Mouse (Mus musculus) intestine, embryonic 16.5 days (tissue): ENCODE measurements around the gene Vstm5. TPM values are rescaled to one million over a fixed set of nuclear protein-coding genes. Genes with fewer than 3 reads are reported as not detected.

Experiments
- ATAC-seq: fragments of 200-750 bp; cut with Nextera tagmentation; 2 replicates; pipeline ENCODE4 v1.8.0; 2017; ENCODE audit warnings: moderate TSS enrichment, moderate library complexity
- H3K27ac ChIP-seq: fragments of 300-500 bp; sonication (generic); 2 replicates; pipeline ENCODE4 v1.5.1; 2014; ENCODE audit warnings: mild to moderate bottlenecking, low read length
- H3K27me3 ChIP-seq: fragments of 300-500 bp; sonication (generic); replicated peaks from 2 replicates; pipeline ENCODE4 v1.6.1; 2014; ENCODE audit warnings: low read length, control low read depth, mixed read lengths; ENCODE audit not compliant: control insufficient read depth, insufficient read depth
- H3K36me3 ChIP-seq: fragments of 300-500 bp; sonication (generic); 2 replicates; pipeline ENCODE4 v1.6.1; 2014; ENCODE audit warnings: low read length, control low read depth; ENCODE audit not compliant: control insufficient read depth, insufficient read depth
- H3K4me1 ChIP-seq: fragments of 300-500 bp; sonication (generic); 2 replicates; pipeline ENCODE4 v1.6.1; 2014; ENCODE audit warnings: low read length, control low read depth, mixed read lengths; ENCODE audit not compliant: control insufficient read depth, insufficient read depth
- H3K4me2 ChIP-seq: fragments of 300-500 bp; sonication (generic); 2 replicates; pipeline ENCODE4 v1.6.1; 2014; ENCODE audit warnings: low read depth, low read length, control low read depth
- H3K4me3 ChIP-seq: fragments of 300-500 bp; sonication (generic); 2 replicates; pipeline ENCODE4 v1.5.1; 2014; ENCODE audit warnings: mild to moderate bottlenecking, low read length
- H3K9ac ChIP-seq: fragments of 300-500 bp; sonication (generic); 2 replicates; pipeline ENCODE4 v1.6.1; 2014; ENCODE audit warnings: low read depth, low read length
- H3K9me3 ChIP-seq: fragments of 300-500 bp; sonication (generic); 2 replicates; pipeline ENCODE4 v1.6.1; 2016; ENCODE audit warnings: low read length, control low read depth; ENCODE audit not compliant: control insufficient read depth
- WGBS: fragments of 180-500 bp; shearing (Covaris S2); extraction: QIAGEN DNeasy Blood & Tissue Kit; methylation state at CpG from one replicate; pipeline ENCODE4 v1.1.7; 2014; 5-methylcytosine and 5-hydroxymethylcytosine counted together
- polyA plus RNA-seq: library from polyadenylated mRNA; unstranded; fragments of >200 nt; fragmentation: Nextera tagmentation; extraction: Ambion mirVana; gene quantifications from 2 replicates; pipeline ENCODE4 v1.2.1, GENCODE M21; 2015

Gene Vstm5
- polyA plus RNA-seq, 1 experiment from 2014 or later: 9.2 TPM

DNA sequence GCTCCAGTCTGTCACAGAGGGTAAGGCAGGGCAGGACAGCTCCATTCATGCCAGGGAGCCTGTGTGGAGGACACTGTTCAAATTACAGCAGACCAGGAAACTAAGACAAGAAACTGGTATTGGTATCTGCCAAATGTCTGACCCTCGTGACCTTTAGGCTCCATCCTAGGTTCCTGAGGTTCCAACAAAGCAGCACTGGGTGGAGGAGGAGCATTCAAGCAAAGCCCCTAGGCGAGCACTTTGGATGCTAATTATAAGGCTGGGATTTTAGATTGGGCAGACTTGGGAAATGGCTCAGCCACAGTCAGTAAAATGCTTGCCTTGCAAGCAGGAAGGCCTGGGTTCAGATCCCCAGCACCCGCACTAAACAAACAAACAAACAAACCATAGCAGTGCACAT is 2.9 kb upstream of the Vstm5 start:
- Histone ChIP-seq H3K4me1 (peaks cover 15% of the 10 kb centered on the region), H3K9ac (no peak overlapping the region), H3K36me3 (no peaks in the 10 kb centered on the region), H3K4me2 (no peak overlapping the region), H3K4me3 (no peak overlapping the region), H3K27me3 (no peaks in the 10 kb centered on the region), H3K27ac (no peak overlapping the region), H3K9me3 (no peaks in the 10 kb centered on the region)
- no peak for ATAC-seq
- WGBS: 88% methylated on average over 3 of the region's 3 CpGs

DNA sequence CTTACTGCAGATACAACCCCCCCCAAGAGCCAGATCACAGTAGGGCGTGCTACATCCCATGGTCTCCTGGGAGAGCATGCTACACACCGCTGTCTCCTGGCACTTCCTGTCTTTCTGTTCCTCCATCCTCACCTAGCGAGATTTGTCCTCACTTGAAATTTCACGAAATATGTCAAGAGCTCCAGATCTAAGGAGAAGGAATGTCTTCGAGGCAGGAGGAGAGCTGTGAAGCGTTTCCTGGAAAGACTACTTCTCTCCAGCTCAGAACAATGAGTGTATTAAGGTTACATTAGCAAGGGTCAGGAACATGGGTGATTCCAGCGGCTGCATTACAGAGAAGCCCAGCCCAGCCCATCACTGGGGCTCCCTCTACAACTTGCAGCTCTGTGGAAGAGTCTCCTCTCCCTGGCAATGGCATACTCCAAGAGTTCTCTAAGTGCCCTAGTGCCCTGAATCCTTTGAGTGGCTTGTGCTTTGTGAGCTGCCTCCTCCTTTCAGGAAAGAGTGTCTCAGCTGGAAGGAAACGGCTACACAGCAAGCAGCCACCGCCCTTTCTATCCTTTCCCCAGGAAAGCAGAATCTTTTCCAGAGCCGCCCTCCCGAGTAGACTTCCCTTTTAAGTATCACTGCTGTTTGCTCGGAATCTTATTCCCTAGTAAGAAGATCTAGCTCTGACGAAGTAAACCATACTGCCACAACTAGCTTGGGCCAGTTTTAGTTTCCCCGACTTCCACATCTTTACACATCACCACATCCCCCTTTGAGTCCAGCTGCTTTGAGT is 1.1 kb upstream of the Vstm5 start:
- ATAC-seq: no peak
- Histone ChIP-seq H3K9ac (no peak overlapping the region), H3K4me3 (no peak overlapping the region), H3K27ac (no peak overlapping the region), H3K4me2 (peak overlapping the region; percentile 9; the same call in 1 of the 2 replicates), H3K27me3 (no peaks in the 10 kb centered on the region), H3K36me3 (no peaks in the 10 kb centered on the region), H3K4me1 (peaks cover 15% of the 10 kb centered on the region), H3K9me3 (no peaks in the 10 kb centered on the region)
- 51% methylated on average over 14 of the region's 14 CpGs for WGBS

DNA sequence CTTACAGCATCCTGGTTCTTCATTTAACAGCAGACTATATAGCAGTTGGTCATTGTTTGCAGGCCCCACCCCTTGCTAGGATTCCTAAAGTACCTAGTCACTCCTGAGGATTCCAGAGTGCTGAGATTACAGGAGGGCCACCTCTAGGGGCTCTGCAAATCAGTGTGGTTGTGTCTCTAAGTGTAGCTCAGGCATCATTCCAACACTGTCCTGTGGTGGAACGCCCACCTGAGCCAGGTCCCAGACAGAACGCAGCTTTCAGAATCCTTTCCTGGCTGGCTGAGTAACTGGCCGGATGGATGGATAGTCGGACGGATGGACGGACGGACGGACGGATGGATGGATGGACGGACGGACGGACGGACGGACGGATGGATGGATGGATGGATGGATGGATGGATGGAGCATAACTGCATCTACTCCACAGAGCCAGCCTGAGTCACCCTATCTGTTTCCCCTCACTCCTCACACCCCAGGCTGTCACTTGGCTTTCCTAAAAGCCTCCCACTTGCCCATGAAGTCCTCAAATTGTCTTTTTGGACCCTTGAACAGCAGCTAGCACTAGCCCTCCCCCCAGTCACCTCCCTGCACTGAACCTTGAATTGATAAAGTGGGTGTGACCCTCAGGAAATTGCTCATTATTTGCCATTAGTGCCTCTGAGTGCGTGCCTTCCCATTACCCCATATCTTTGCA is 401 bp upstream of the Vstm5 start:
- Histone ChIP-seq H3K9ac (peak overlapping the region; percentile 78), H3K4me3 (peak overlapping the region; percentile 53), H3K9me3 (no peaks in the 10 kb centered on the region), H3K36me3 (no peaks in the 10 kb centered on the region), H3K4me1 (peaks cover 15% of the 10 kb centered on the region), H3K27me3 (no peaks in the 10 kb centered on the region), H3K4me2 (peak overlapping the region; percentile 84), H3K27ac (peak overlapping the region; percentile 47; the same call in 1 of the 2 replicates)
- WGBS: 71% methylated on average over 16 of the region's 16 CpGs
- peak; percentile 43 for ATAC-seq

DNA sequence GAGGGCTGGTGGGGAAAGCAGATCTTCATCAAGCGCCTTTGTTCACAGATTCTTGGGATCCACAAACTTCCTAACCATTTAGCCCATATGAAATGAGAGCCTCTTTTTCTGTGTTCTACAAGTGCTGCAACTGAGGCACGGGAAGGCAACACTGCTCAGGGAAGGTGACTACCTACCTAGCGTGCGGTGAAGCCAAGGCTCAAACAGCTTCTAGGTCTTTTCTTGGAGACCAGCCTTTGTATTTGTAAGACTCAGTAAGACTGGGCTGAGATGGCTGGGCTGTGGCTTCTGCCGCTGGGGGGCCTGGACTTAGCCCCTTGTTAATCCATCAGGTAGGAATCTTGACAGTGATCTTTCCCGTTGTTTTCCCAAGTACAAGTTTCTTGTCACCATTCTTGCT is 1.2 kb downstream of the Vstm5 start:
- no peak overlapping the region; the same call in 1 of the 2 replicates for H3K9ac ChIP-seq
- H3K9me3 ChIP-seq: no peaks in the 10 kb centered on the region
- H3K4me1 ChIP-seq: peaks cover 15% of the 10 kb centered on the region
- no peak for ATAC-seq
- H3K27ac ChIP-seq: no peak overlapping the region
- H3K36me3 ChIP-seq: no peaks in the 10 kb centered on the region
- peak overlapping the region; percentile 53; the same call in 1 of the 2 replicates for H3K4me3 ChIP-seq
- H3K4me2 ChIP-seq: peak overlapping the region; percentile 84
- WGBS: 83% methylated on average over 6 of the region's 6 CpGs
- H3K27me3 ChIP-seq: no peaks in the 10 kb centered on the region

DNA sequence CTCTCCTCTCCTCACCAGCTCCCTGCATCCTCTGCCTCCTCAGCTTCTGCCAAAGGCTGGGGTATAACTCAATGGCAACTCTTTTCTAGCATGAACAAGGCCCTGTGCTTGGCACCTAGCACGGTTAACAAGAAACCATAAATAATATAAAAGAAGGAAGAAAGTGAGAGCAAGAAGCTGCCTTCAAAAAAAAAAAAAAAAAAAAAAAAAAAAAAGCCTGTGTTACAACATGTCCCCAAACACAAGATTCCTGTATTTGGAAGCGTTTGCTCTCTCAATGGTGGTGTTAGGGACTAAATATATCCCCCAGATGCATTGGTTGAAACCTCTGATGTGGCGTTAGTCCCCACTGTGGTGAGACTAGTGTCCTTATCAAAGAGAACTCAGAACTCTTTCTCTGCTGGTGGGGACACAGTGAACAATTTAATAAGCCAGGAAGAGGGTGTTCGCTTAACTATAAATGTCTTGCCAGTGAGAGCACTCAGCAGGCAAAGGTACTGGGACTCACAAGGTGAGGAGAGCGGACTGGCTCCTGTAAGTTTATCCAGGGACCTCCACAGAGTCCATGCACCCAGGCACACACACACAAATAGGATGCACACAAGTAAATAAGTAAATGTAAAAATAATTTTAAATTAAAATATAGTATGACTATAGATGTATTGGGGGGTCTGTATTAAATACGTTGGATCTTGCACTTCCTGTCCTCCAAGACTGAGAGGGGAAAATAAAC is 2.2 kb downstream of the Vstm5 start:
- H3K27ac ChIP-seq: no peak overlapping the region
- no peaks in the 10 kb centered on the region for H3K27me3 ChIP-seq
- H3K4me1 ChIP-seq: peaks cover 15% of the 10 kb centered on the region
- no peaks in the 10 kb centered on the region for H3K36me3 ChIP-seq
- no peaks in the 10 kb centered on the region for H3K9me3 ChIP-seq
- no peak for ATAC-seq
- no peak overlapping the region for H3K4me3 ChIP-seq
- H3K9ac ChIP-seq: no peak overlapping the region
- H3K4me2 ChIP-seq: no peak overlapping the region
- WGBS: 69% methylated on average over 6 of the region's 6 CpGs

DNA sequence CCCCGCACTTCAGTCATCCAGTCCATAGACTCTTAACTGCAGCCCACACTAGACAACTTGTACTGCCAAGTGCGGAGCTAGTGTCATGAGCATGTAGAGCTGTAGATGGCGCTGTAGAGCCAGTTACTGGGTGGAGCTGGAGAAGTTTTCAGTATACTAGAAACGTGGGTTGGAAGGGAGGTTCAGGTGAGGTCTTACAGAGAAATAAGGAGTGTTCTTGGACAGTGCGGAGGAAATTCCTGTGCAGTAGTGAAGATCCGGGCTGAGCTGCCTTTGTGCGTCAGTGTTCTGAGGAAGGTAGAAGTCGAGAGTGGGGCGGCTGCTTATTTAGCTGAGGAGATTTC is 2.7 kb downstream of the Vstm5 start:
- WGBS: 41% methylated on average over 9 of the region's 9 CpGs
- H3K36me3 ChIP-seq: no peaks in the 10 kb centered on the region
- no peak overlapping the region for H3K9ac ChIP-seq
- no peak overlapping the region for H3K4me2 ChIP-seq
- H3K9me3 ChIP-seq: no peaks in the 10 kb centered on the region
- ATAC-seq: peak; percentile 22
- no peak overlapping the region for H3K27ac ChIP-seq
- H3K27me3 ChIP-seq: no peaks in the 10 kb centered on the region
- no peak overlapping the region for H3K4me3 ChIP-seq
- H3K4me1 ChIP-seq: peaks cover 15% of the 10 kb centered on the region

DNA sequence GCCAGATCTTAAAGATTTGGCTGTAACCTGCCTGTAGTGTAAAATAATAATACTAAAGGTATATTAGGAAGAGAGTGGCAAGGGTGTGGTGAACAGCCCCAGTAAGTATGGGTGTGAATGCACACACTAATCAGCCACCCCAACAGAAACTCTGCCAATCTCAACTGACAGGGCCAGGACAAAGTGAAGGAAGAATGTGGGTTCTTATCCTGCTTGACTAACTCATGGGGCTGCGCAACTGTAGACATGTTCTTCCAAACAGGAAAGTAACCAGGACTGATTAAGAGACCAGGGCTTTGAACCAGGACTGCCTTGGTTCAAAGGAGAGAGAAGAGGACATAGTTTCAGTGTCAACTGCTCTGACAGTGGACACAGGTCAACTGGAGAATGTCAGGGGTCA is 3.3 kb downstream of the Vstm5 start:
- Histone ChIP-seq H3K27ac (no peak overlapping the region), H3K4me3 (no peak overlapping the region), H3K4me2 (no peak overlapping the region), H3K9me3 (no peaks in the 10 kb centered on the region), H3K36me3 (no peaks in the 10 kb centered on the region), H3K9ac (no peak overlapping the region), H3K4me1 (peaks cover 15% of the 10 kb centered on the region), H3K27me3 (no peaks in the 10 kb centered on the region)
- WGBS: 80% methylated on average over 1 of the region's 1 CpGs
- no peak for ATAC-seq

DNA sequence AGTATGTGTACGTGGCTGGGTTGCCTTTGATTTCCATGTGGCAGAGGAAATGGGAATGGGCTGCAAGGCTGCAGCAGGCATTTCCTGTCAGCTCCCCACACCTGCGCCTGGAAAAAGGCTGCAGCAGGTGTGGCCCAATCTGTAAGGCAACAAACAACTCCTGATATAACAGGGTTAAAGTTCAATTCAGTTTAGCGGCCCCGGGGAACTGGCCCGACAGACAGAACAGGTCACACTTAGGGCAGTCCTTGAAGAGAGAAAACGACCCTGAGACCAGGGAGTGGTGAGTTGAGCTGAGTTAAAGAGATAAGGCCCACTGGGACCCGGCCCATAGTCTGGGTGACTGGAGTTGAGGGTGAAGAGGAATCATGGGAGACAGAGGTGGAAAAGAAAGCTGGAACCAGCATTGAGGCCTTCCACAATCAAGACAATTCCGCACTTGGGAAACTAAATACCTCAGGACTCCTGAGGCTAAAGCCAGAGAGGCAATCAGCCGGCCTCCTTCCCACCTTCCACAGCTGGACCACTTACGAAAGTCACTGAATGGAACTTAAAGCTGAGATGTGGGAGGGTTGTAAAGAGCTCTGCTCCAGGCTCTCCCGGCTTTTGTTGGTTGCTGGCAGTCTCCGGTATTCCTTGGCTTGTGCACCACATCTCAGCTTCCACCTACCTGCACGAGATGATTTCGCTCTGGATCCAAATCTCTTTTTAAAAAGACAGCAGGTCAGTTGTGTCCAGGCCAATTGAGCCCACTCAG is 6.7 kb downstream of the Vstm5 start:
- ATAC-seq: peak; percentile 87
- Histone ChIP-seq H3K4me2 (no peak overlapping the region), H3K27me3 (no peaks in the 10 kb centered on the region), H3K9ac (no peak overlapping the region), H3K9me3 (no peaks in the 10 kb centered on the region), H3K36me3 (no peaks in the 10 kb centered on the region), H3K4me3 (no peak overlapping the region), H3K4me1 (peaks cover 8% of the 10 kb centered on the region; the same call in 1 of the 2 replicates), H3K27ac (peak overlapping the region; percentile 58)
- 55% methylated on average over 14 of the region's 14 CpGs for WGBS

DNA sequence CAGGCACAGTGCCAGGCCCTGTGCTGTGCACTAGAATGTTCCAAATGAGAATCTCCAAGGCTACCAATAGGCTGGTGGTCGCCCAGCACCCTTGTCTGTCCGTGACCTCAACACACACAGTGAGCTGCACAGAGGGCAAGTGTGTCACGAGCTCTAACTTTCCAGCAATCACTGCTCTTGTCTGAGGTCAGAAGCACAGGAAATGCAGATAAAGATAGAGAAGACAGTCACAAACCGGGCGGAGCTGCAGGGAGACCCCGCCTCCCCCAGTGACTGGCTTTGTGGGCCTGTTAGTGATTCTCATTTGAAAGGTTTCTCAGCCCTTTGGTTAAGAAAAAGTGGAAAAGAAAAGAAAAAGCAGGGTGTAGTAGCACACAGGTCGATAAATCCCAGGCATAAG is 11.5 kb downstream of the Vstm5 start:
- WGBS: 65% methylated on average over 7 of the region's 7 CpGs

More for the DNA sequence above, 11.5 kb downstream of the Vstm5 start:
- Histone ChIP-seq H3K27me3 (no peaks in the 10 kb centered on the region), H3K4me3 (no peak overlapping the region), H3K4me2 (no peak overlapping the region), H3K9me3 (no peaks in the 10 kb centered on the region), H3K4me1 (peaks cover 8% of the 10 kb centered on the region; the same call in 1 of the 2 replicates), H3K36me3 (no peaks in the 10 kb centered on the region), H3K27ac (no peak overlapping the region), H3K9ac (no peak overlapping the region)
- ATAC-seq: peak; percentile 39
